Mouse (Mus musculus) brain, adult 2 months (tissue): ENCODE measurements around the gene Mc1r.

Source experiments
- DNase-seq: peaks from one replicate; pipeline ENCODE4 v3.0.0; 2011; ENCODE audit warnings: low read depth, low spot score

Gene Mc1r

DNA sequence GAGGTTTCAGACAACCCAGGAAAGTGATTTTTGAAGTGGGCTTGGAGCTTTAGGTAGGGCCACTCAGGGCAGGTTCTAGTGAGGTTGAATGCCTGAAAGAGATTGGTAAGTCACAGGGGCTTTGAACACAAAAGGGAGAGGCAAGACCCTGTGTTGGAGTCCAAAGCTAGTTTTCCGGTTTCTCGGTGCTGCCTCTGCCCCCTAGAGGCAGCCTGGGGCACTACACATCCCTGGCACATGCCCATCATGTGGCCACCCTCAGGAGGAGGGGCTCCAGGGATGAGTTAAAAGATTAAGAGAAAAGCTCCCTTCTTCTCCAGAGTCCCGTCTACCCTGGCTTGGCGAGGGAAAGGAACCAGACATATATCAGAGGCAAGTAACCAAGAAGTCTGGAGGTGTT lies at the start of gene Mc1r:
TSS of gene Mc1r (plus strand) at position 322 of the 400 bp plus-strand sequence.
- DNase-seq = peak; percentile 74

DNA sequence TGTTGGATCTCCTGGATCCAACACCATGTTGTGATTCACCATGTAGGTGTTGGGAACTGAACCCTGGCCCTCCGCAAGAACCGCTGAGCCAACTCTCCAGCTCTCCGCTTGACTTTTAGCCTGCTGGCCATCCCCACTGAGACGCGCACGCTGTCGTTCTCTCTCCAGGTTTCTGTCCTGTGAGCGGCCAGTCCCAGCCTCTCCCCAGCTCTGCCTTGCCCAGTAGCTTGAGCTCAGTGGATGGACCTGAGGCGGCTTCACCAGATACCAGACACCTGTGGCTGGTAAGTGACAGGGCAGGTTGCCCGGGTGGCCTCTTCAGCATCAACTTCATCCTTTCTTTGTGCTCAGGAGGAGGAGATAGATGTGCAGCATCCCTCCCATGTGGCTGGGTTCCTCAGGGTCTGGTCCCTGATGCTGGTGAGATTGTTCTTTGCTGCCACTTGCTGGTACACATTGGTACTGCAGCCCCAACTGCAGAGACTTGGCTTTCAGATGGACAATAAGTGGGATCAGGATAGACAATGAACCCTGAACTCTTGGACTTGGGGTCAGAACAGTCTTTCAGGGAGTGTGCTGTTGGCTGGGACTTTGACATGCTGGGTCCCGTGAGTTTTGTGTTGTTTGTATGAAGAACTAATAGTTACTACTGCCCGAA lies 45.7 kb upstream of the Mc1r start:
- DNase-seq = peak; percentile 86

- peak; percentile 98 for DNase-seq
Measured at GRCm38 (mm10) chr8:123373403-123374238, 33.3 kb upstream of the Mc1r start, which contains the start of gene Tcf25. Tcf25 (plus strand) TSS chr8:123373753.

GRCm38 (mm10) chr8:123374239-123374578 lies 32.7 kb upstream of the Mc1r start:
- DNase-seq = peak; percentile 95

DNA sequence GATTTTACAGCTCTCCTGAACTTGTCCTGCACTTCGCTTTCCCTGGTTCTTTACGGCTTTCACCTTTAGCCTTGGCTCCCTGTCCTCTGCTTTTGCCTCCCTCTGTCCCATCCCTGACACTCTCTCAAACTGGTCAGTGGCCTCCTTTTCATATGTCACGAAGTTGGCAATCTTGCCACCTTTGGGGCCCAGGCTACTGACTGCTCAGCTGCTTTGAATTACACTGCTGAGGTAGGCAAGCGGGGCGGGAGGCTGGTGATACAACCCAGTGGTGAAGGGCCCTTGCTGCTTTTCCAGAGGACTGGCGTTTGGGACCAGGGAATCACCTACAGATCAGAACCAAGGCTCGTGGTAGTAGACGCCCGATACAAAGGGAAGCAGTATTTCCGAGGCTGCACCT lies 31.2 kb upstream of the Mc1r start:
- DNase-seq = no peak

DNA sequence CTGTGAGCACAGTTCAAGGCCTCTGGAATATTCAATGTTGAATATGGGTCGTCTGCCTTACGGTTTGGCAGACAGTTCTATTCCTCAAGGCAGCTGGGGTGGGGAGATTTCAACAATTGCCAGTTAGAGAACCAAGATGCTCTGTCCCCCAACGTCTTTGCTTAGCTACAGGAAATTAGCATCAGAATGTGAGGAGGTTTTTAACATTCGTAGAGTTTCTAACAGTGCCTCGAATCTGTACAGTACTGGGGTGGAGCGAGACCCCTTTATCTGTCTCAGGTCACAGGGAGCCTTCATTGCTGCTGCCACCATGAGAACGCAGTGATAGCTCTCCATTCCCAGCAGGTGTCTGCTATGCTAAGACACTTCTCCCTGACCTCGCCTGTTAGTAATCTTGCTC lies 30.8 kb upstream of the Mc1r start:
- DNase-seq = no peak

- DNase-seq = no peak
Measured at GRCm38 (mm10) chr8:123381711-123382110, 25.2 kb upstream of the Mc1r start.

GRCm38 (mm10) chr8:123382516-123382915 lies 24.4 kb upstream of the Mc1r start:
- no peak for DNase-seq

DNA sequence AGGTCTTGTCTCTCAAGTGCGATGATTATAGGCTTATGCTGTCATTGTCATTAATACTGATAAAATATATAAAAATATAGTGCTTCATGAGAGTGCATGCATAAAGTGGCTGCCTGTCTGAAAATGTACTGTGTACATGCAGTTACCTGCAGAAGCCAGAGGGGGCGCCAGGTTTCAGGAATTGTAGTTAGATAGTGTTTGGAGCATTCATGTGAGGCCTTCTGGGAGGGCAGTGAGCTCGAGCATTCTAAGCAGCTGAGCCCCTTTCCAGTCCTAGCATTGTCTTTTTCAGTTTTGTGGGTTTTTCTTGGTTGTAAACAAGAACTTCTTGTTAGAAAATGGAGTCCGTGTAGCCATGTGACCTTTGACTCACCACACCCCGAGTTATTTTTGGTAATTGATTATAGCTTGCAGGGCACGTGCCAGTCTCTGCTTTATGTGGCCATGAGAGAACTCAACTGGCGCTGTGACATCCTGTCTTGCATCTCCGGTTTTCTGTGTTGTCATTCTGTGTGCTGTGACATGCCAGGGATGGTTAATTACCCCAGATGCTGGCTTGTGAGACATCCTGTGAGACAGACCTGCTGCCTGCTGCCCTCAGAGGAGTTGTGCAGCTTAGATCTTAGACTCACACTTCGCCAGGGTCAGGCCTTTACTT lies 21.9 kb upstream of the Mc1r start:
- no peak for DNase-seq

DNA sequence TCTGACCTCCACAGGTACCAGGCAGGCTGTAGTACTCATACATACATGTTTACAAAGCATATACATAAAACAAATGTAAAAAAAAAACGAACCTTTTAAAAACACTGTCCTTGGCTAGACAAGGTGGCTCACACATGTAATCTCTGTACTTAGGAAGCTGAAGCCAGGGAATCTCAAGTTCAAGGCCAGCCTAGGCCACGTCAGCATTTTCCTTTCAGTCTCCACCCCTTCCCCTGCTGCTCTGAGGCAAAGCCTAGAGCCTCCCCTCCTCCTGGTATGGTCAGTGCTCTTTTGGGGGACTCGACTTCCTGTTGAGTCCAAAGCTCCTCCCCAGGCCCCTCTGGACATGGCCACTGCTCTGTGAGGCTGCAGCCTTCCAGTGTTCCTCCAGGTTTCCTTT lies 19.9 kb upstream of the Mc1r start:
- DNase-seq = no peak

DNA sequence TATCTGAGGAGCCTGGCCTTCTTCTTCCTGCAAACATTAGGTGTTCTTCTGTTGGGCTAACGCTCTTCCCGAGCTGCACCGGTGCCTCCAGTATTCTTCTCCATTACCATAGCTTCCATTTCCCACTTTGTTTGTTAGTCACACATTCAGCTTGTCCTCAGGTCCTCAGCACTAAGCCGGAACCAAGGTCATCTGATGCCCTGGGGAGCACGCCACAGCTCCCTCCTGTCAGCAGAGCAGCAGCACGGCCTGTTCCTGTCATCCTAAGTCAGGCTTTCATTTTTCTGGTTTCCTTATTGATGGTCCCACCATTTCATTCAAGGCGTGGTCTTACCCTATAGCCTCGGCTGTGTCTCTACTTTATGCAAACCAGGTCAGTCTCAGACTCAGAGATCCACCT lies 19.1 kb upstream of the Mc1r start:
- no peak for DNase-seq

- peak; percentile 70 for DNase-seq
Measured at GRCm38 (mm10) chr8:123389026-123389425, 17.9 kb upstream of the Mc1r start.

DNA sequence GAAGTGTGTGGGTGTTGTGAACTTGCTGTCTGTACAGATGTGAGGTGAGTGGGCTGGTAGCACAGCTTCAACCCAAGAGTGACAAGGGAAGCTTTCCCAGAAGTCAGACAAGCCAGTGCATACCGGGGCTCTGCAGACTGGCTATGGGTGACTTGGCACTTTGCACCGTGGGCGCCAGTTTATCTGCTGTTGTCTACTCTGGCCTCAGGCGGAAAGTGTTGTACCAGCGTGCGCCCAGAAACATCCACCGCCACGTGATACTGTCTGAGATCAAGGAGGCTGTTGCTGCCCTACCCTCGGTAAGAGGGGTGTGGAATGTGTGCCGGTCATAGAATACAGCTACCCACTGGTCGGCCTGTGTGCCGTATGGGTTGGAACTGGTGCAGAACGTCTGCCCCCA lies 8.6 kb upstream of the Mc1r start:
- no peak for DNase-seq

DNA sequence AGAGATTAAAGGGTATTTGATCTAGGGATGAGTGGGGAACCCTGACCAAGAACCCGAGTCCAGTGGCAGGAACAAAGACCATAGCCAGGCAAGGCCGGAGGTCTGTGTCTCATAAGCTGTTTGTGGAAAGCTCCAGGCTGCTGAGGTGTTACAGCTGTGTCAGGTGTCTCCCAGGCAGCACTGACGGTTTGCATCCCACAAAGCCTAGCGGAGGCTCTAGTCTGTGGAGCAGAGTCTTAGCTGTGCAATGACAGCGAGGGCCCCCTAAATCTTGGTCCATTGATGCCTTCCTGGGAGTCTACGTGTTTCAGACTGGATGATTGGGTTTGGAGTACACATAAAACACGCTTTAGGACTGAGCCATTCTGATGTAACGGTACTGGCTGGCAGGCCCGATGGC lies 5.0 kb upstream of the Mc1r start:
- DNase-seq = no peak

DNA sequence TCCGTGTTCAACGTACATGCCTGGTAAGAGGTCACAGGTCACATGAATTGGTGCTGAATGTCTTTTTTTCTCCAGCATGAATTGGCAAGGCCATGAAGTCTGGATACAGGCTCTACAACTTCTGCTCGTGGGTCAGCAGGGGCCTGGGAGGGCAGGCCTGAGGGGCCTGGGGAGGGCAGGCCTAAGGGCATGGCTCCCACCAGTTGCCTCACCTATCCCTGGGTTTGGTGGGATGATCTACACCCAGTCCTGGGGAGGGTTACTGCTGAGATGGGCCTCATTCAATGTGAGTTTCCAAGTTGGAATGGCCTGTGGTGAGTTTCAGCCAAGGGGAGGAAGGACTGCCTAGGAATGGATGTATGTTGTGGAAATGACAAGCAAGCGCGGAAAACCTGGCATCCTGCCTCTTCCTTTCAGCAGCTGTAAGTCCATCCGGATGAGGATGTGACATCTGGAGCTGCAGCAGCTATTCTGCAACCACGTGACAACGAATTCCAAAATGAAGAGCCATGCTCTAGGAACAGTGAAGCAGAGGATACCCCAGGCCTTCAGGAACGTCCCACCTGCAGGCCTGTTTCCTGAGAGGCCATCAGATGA lies 4.1 kb upstream of the Mc1r start:
- DNase-seq = no peak

- DNase-seq = no peak
Measured at GRCm38 (mm10) chr8:123404521-123404920, 2.4 kb upstream of the Mc1r start.

DNA sequence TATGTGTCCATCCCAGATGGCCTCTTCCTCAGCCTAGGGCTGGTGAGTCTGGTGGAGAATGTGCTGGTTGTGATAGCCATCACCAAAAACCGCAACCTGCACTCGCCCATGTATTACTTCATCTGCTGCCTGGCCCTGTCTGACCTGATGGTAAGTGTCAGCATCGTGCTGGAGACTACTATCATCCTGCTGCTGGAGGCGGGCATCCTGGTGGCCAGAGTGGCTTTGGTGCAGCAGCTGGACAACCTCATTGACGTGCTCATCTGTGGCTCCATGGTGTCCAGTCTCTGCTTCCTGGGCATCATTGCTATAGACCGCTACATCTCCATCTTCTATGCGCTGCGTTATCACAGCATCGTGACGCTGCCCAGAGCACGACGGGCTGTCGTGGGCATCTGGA lies 705 bp downstream of the Mc1r start:
- DNase-seq = no peak

DNA sequence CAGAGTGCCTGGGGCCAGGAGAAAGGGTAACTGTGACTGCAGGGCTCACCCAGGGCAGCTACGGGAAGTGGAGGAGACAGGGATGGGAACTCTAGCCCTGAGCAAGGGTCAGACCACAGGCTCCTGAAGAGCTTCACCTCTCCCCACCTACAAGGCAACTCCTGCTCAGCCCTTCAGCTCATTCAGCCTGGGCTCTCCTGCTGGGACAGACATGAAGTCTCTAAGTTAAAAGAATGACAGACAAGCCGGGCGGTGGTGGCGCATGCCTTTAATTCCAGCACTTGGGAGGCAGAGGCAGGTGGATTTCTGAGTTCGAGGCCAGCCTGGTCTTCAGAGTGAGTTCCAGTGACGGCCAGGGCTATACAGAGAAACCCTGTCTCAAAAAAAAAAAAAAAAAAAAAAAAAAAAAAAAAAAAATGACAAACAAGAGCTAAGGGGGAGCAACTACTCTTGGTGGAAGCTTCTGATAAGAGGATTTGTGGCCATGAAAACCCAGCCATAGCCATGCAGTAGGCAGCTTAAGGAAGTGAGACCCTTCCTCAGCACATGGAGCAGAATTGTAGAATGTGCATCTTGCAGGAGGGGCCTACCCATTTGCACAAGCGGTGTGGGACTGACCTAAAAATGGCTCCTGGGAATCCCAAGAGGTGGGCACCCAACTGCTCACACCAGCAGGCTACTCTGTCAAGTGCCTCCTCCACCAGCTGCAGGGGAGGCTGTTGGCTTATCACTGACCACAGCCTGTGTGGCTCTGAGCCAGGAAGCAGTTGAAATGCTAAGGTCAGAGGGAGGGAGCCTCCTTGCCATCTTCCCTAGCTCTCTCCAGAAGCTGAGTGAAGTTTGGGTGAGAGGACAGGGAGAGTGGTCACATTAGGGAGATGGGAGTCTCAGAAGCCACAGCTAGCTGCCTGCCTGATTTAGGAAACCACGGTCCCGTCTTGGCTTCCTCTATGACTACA lies 2.0 kb downstream of the Mc1r start:
- DNase-seq = no peak

DNA sequence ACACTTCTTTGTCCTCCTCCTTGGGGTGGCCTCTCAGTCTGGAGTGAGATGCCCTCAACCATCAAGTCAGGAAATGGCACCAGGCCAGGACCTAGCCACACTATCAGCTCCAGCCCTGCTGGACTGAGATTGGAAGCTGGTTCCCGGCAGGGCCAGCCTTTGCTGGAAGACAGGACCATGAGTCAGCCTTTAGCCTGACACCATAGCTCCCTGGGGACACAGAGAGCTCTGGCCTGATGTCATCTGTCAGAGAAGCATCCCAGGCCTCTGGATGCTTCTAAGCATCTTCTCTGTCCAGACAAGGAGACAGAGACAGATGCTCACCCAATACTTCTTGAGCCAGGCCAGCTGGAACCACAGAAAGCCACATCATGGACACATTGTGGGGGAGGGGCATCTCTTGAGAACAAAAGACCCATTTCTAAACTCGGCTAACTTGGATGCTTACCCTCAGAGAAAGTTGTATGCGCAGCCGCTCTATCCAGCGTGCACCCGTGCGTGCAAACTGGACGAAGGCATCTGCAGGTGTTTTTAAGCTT lies 3.2 kb downstream of the Mc1r start:
- peak; percentile 75 for DNase-seq

GRCm38 (mm10) chr8:123410788-123411187 lies 3.9 kb downstream of the Mc1r start:
- peak; percentile 53 for DNase-seq

DNA sequence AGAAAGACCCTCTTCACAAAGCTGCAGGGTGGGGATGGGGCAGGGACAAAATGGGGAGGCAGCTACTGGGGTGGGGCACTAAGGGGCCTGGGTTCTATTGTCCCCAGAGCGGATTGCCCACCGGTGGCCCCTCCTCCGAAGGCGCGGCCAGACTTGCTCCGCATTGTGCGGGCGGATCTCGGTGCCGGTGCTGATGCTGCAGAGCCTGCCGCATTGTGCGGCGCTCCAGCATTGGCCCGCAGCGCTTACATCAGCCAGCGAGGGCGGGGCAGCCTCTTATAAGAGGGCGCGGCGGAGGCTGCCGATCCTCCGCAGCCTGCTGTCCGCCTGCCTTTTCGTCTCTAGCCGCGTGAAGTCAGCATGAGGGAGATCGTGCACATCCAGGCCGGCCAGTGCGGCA lies 4.3 kb downstream of the Mc1r start, which contains the start of gene Tubb3:
TSS of gene Tubb3 (plus strand) at position 179 of the 400 bp plus-strand sequence.
- peak; percentile 99 for DNase-seq
